Mouse (Mus musculus) cerebellum, adult 2 months (tissue): ENCODE measurements around the gene Tef.

Experiments
- CTCF ChIP-seq: fragments of 200-500 bp; IDR thresholded peaks from 2 replicates; pipeline ENCODE4 v1.5.1; 2011; ENCODE audit warnings: low read depth, mild to moderate bottlenecking, control low read depth, low read length, moderate library complexity, borderline replicate concordance; ENCODE audit not compliant: insufficient read depth
- POLR2A ChIP-seq: fragments of 200-500 bp; IDR thresholded peaks from 2 replicates; pipeline ENCODE4 v1.6.1; 2011; ENCODE audit warnings: low read length, control low read depth, borderline replicate concordance; ENCODE audit not compliant: insufficient read depth

GRCm38 (mm10) chr15:81772431-81773120 is 29.6 kb upstream of the Tef start:
- no peak for TF ChIP-seq CTCF
- TF ChIP-seq POLR2A, result no peak
